Mouse (Mus musculus) urinary bladder, postnatal 36 days (tissue): ENCODE data around the gene Neurl2.
"Not testable (repeated sequence)": the region's sequence is repeated elsewhere in the genome, so short reads cannot be mapped to it uniquely, and the experiment has no call there.

Experiments
- DNase-seq, 2 experiments: peaks; one replicate each; pipeline ENCODE4 v3.0.0; 2022; ENCODE audit warnings: low spot score in 2 of 2, mixed read lengths in 1 of 2

Gene Neurl2

GRCm38 (mm10) chr2:164817703-164818102, 15.6 kb downstream of the Neurl2 start:
- DNase-seq: no peak

- no peak for DNase-seq
These were observed 16.1 kb downstream of the Neurl2 start for GRCm38 (mm10) chr2:164817206-164817605.

- no peak for DNase-seq
These were observed 17.4 kb downstream of the Neurl2 start for GRCm38 (mm10) chr2:164815821-164816220.

GRCm38 (mm10) chr2:164815348-164815747, 17.9 kb downstream of the Neurl2 start:
- DNase-seq: no peak

GRCm38 (mm10) chr2:164813557-164813956, 19.7 kb downstream of the Neurl2 start:
- DNase-seq: no peak

GRCm38 (mm10) chr2:164806614-164807013, 26.6 kb downstream of the Neurl2 start:
- DNase-seq: no peak

- no peak for DNase-seq
These were observed 27.9 kb downstream of the Neurl2 start for GRCm38 (mm10) chr2:164805332-164805718.

- peak; percentile 98 to 99 for DNase-seq
These were observed 28.5 kb downstream of the Neurl2 start, which contains the start of the genes Acot8 and Zswim3 for GRCm38 (mm10) chr2:164804533-164805331. TSS of gene Acot8 (minus strand) at chr2:164804882. TSS of gene Zswim3 (plus strand) at chr2:164805098.

GRCm38 (mm10) chr2:164803921-164804313, 29.3 kb downstream of the Neurl2 start:
- no peak for DNase-seq

- DNase-seq: no peak
These were observed 29.9 kb downstream of the Neurl2 start for GRCm38 (mm10) chr2:164803201-164803920.

GRCm38 (mm10) chr2:164800252-164801004, 32.8 kb downstream of the Neurl2 start:
- no peak for DNase-seq

- DNase-seq: not testable (repeated sequence)
These were observed 34.7 kb downstream of the Neurl2 start for GRCm38 (mm10) chr2:164798554-164798953.

- DNase-seq: no peak
These were observed 37.4 kb downstream of the Neurl2 start for GRCm38 (mm10) chr2:164795868-164796267.

- peak in 1 of 2 experiments; percentile 74 for DNase-seq
These were observed 39.0 kb downstream of the Neurl2 start for GRCm38 (mm10) chr2:164794293-164794692.

- DNase-seq: no peak
These were observed 39.5 kb downstream of the Neurl2 start for GRCm38 (mm10) chr2:164793772-164794171.

- no peak for DNase-seq
These were observed 40.0 kb downstream of the Neurl2 start for GRCm38 (mm10) chr2:164793236-164793635.

- DNase-seq: no peak
These were observed 40.7 kb downstream of the Neurl2 start for GRCm38 (mm10) chr2:164792400-164793190.

GRCm38 (mm10) chr2:164791841-164792261, 41.4 kb downstream of the Neurl2 start:
- no peak for DNase-seq

- peak in 1 of 2 experiments; percentile 49 for DNase-seq
These were observed 42.8 kb downstream of the Neurl2 start for GRCm38 (mm10) chr2:164790451-164790850.

- DNase-seq: no peak
These were observed 44.8 kb downstream of the Neurl2 start for GRCm38 (mm10) chr2:164788411-164788810.

- DNase-seq: no peak
These were observed 45.5 kb downstream of the Neurl2 start for GRCm38 (mm10) chr2:164787779-164788178.
